Mouse (Mus musculus) right cerebral cortex, postnatal 36 days (tissue): ENCODE measurements at regions not wholly inside any gene's neighbourhood (a gene's known extent, or its start where the extent isn't known, plus 50 kb on each side); places are given as distances from the start of the nearest gene placed in this dataset.

Experiments used
- DNase-seq, 2 experiments: peaks; one replicate each; pipeline ENCODE4 v3.0.0; 2022; ENCODE audit warnings: low spot score in 2 of 2, mixed read lengths in 1 of 2

DNA sequence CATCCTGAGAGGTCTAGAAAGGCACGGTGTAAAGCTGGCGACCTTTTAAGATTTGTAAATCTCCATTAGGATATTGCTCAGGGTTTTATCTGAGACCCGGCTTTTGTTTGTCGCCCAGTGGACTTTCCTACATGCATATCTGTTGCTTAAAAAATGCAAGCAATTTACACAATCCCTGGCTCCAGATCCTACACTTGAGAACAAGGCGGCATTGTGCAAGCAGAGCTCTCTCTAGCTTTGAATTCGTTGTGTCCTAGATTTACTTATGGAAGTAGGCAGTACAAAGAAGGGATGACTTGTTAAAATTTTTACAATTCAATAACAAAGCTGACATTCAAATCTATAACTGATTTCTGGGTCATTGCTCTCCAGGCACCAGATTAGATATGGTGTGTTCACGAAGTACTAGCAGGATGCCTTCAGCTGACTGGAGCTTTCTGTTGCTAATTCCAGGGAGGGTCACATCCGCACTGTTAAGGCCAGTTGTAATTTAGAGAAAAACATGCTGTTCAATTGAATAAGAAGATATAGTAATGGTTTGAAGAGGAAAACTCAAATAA is 62.2 kb upstream of the Teddm2 start:
- DNase-seq, result no peak

DNA sequence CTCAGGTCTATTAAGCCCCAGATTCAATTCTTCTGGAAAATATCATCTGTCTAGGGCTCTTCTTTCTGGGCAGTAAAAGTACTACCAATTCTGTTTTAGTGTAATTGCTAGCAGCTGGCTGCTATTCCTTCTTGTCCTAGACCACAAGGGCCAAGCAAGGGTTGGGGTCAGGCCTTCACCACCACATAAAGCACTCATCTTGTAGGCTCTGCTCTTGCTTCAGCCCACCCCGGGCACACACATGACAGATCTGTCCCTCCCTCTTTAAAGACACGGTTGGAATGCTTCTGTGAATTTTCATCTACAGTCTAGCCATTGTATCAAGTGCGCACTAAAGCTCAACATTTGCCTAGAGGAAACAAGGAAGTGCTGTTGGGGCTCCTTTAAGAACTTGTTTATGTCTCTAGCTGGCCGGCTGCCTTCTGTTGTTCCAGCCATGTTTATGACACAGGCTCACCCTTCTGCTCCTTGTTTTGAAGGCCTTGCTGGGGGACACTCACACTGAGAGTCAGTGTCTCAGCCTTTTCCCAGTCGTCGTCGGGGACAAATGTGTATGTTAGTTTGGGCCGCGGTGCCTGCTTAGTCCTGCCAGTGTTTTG is 63.8 kb upstream of the Teddm2 start:
- no peak for DNase-seq

- DNase-seq, result no peak
Measured at GRCm38 (mm10) chr1:153969401-153969800, 69.4 kb upstream of the Teddm2 start.

GRCm38 (mm10) chr1:153974300-153974699 is 74.3 kb upstream of the Teddm2 start:
- DNase-seq, result no peak

DNA sequence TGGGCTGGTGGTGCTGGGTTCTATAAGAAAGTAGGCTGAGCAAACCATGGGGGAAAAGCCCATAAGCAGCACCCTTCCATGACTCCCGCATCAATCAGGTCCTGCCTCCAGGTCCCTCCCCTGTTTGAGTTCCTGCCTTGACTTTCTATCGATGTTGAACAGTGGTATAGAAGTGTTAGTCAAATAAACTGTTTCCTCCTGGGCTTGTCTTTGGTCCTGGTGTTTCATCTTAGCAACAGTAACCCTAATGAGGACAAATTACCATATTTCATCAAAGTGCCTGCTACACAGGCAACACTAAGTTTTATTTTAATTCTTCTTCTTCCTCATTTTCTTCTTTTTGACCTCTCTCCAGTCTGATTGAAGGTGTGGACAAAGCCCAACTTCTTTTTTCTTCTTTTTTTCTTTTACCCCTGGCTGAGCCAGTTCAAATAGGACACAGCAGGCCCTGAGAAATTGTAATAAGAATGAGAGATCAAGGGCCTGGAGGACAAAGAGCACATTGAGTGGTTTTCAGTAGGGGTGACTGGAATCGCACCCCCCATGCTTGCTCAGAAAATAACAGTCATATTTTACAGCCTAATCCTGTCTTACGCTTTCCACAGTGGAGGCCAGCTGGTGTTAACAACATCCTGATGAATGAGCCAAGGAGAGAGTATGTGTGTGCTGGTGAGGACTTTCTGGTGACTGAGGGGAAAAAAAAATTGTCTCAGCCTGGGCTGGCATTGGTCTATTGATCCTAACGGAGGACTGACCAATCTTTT is 78.1 kb upstream of the Teddm2 start:
- peak in 1 of 2 experiments; percentile 11 for DNase-seq

- peak; percentile 12 to 20 for DNase-seq
Measured at GRCm38 (mm10) chr1:153980886-153981285, 80.9 kb upstream of the Teddm2 start.

DNA sequence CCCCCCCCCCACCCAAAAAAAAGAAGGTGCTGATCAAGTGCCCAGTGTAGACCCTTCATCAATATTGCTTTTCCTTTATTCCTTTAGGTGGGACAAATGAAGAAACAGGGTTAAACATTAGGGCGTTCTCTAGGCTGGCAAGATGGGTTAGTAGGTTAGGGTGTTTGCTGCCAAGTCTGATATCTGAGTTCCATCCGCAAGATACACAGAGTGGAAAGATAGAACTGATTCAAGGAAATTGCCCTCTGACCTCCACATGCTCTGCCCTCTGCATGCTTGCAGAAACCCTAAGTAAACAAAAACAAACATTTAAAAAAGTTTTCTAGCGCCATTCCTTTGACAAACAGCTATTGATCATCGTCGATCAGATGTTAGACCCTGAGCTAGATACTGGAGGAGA is 85.6 kb upstream of the Teddm2 start:
- no peak for DNase-seq

GRCm38 (mm10) chr1:153986632-153987031 is 86.6 kb upstream of the Teddm2 start:
- DNase-seq, result no peak

DNA sequence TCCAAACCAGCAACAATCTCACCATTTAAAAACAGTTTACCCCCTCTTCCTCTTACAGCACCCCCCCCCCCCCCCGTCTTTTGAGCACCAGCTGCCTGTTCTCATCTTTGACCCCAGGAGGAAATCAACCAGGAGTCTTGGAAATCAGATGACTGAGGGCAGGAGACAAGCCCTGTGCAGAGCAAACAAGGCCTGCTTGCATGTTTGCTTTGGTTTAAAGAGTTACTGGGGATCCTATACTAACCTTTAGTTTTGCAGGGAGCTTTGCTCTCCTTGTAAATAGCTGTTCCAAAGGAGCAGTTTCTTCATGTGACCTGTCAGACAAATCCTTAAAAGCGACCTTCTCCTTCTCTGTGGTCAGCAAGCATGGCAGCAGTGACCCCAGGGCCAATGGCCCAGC is 88.3 kb upstream of the Teddm2 start:
- DNase-seq, result no peak

DNA sequence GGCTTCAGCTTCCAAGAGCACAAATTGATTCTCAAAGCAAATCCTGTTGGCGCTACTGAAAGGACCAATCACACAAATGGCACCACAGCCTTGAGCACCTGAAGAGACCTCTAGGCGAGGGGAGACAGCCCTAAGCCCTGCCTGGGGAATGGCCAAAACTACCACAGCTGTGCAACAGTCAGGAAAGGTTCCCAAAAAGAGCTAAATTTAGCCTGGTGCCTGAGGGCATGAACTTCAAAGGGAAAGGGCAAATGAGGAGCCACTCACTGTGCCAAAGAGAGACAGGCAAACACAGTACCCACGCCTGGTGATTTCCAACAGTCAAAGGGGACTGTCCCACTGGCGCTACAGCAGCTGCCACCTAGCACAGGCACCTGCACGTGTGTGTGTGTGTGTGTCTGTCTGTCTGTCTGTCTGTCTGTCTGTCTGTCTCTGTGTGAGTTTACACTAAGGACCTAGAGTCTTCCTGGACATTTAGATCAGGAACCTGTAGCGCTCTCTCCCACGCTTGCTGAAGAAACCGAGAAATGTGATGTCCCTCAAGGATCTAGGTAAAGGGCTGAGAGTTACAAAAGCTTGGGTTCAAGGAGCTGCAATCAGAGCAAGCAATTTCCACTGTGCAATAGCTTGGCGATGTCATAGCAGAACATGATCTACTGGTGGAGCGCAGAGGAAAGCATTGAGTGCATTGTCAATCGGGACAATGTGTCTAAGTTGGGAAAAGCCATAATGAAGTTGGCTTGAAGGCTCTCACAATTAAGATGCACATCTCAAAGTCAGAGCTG is 90.8 kb upstream of the Teddm2 start:
- no peak for DNase-seq

DNA sequence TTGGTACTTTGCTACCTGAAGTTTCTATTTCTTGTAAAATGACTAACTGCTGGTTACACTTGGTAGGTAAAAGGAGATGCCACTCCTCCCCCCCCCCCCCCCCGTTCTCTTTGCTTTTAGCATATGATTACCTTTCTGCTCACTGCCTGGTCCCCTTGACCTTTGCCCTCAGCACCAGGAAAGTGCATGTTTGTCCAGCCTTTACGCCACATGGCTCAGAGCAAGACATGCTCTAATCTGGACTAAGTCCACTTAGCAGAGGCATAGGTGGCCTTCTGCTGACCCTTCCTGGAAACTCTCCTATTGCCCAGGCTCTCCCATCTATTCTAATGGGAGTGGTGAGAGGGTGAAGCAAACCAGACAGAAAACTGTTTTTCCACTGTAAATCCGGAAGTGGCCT is 92.4 kb upstream of the Teddm2 start:
- no peak for DNase-seq

- DNase-seq, result no peak
Measured at GRCm38 (mm10) chr1:153994871-153995270, 94.8 kb upstream of the Teddm2 start.

- peak in 1 of 2 experiments; percentile 10 for DNase-seq
Measured at GRCm38 (mm10) chr1:153997201-153998181, 97.5 kb upstream of the Teddm2 start.

DNA sequence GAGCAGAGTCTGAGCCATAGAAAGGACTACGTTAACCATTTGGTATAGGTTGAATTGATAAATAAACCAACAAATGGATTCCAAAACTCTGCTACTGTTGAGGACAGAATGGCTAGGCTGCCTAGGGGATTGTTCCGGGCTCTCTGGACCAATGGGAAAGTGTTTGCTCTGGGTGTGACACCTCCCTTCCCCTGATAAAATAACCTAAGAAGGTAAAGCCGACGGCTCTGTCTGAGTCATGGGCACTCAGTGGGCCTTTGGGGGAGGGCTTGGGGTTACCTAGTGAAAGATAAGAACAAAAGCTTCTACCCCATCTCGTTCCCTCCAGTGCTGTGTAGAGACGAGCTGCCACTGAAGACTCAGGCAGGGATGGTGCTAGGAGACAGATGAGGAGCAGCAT is 99.7 kb upstream of the Teddm2 start:
- DNase-seq, result no peak

GRCm38 (mm10) chr1:154003669-154004068 is 103.6 kb upstream of the Teddm2 start:
- no peak for DNase-seq

DNA sequence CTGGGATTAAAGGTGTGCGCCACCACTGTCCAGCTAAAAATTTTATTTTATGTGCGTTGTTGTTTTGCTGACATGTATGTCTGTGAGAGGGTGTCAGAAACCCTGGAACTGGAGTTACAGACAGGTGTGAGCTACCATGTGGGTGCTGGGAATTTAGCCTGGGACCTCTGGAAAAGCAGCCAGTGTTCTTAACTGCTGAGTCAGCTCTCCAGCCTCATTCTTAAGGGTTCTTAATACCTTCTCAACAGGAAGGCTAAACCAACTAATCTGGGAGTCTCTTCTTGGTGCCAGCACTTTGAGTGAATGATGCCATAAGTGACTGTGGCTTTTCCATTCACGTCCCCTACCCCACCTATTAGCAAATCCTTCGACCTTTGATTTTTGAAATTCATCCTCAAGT is 104.6 kb upstream of the Teddm2 start:
- DNase-seq, result no peak

DNA sequence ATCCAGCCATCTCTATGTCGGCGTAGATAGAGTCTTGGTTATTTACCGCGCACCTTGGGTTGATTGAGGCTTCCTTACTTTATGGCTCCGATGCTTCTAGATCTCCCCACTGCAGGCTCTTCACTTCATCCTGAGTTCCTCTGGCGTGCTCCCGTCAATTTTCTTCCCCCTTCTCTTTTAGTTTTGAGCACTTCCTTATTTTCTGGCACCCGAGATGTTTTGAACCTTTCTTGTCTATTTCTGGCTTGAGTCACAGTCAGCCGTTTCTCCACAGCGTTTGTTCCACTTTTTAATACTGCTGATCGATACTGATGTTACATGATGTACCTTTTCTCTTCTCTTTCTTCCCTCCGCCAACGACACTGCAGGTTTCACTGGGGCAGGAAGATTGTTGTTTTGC is 106.0 kb upstream of the Teddm2 start:
- DNase-seq, result no peak

- DNase-seq, result no peak
Measured at GRCm38 (mm10) chr1:154007440-154007839, 107.4 kb upstream of the Teddm2 start.

DNA sequence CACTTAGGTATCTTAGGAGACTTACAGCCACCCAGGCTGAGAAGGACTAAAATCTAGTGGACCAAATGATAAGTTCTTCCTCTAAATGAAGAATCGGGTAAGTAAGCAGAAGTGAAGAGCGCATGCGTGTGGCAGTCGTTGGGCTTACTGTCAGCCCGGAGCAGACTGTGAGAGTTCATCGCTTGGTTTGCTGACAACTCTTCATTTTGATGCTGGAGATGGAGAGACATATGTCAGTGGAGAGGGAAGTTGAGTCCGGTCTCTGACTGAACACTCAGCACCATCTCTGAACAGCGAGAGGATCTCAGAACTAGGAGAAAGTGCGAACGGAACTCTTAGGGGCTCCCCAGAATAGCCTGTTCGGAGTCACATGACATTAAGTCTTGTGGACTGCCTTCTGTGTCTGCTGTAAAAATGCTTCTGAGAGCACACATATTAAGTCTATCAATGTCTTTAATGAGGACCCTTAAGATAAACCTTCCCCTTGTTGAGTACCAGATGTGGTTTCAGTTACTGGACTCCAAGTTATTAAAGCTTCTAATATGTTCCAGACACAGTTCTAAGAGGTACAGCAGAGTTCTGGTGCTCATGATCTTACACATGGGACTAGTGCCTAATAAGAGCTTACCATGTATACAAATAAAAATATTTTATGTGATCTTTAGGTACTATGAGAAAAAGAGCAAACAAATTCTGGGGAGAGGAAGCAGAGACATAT is 108.7 kb upstream of the Teddm2 start:
- no peak for DNase-seq

DNA sequence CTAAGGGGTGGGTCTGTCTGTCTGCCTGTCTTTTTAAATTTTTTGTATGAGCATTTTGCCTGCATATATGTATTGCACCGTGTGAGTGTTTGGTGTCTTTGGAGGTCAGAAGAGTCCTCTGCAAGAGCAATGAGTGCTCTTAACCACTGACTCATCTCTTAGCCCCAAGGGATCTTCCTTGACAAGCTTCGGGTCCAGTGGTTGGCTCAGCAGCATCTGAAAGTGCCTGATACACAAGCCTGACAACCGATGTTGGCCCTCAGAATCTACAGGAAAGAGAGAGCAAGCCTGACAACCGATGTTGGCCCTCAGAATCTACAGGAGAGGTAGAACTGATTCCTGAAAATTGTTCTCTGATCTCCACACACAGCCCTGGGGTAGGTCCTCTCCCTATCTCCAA is 110.7 kb upstream of the Teddm2 start:
- DNase-seq, result no peak

DNA sequence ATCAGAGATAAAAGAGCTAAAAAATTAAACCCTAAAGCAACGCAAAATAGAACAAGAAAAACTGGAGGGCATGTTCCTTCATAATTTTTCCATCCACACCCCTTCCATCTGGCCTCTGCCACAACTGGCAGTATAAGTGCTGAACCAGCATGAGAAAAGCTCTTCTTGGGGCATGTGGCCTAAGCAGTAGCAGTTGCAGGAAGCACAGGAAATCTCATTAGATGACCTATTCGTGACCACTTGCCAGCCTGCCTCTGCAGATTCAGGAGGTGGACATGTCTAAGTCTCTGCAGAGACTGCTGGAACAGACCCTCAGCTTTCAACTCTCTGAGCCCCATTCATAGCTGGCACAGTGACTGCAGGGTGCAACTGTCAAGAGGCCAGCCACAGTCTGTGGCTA is 116.5 kb upstream of the Teddm2 start:
- no peak for DNase-seq
